Mouse (Mus musculus): ENCODE results near the gene Nkx2-2. TPM values are rescaled to one million over a fixed set of nuclear protein-coding genes. Genes with fewer than 3 reads are reported as not detected.
A peak's percentile ranks its signal among the peaks of the same experiment; 100 is the strongest.

Gene Nkx2-2
- 8.5 and 8.7 TPM in 2 replicates for polyA plus RNA-seq (2015; fragmentation: Nextera tagmentation; extraction: Ambion mirVana)

DNA sequence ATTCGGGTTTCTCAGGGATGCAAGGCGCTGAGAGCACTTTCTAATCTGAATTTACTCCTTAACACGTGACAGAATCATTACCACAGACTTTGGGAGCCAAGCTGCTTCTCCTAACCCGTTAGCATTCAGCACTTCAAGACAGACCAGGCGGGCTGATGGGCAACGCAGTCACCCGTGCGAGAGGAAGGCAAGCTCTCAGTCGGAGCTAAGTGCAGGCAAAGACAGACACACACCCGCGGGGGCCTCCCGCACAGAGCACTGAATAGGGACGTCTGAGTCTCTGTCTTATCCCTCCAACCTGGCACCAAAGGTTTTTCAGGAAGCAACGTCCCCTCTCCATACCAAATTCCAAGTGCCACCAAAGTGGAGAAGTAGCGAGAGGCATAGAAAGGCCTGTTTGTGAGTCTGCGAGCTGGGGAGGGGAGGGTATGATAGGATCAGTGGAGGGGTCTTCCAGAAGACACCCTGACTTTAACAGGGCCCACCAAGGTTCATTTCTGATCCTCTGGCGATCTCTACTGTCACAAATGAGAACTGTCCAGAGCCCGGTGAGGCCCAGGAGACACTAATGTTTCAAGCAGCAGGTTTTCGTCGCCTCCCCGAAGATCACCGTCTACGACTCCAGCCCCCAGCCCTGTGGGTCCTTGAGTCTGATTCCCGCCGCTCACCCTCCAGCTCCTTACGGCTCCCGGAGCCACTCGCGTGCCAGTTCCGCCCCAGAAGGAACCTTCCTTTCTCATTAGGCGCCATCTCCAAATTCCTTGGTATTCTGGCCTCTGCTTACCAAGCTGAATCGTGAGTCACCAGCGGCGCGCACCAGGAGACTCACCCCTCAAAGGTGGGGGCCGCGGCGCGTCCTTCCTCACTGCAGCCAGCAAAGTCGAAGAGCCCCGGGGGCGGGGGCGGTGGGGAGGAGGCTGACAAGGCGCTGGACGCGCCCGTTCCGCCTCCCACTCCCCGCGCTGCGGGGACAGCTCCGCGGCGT lies at the start of gene Nkx2-2:
Nkx2-2 (minus strand) TSS at position 973 of the 985 bp plus-strand sequence.
- Histone ChIP-seq H3K4me2 (ENCODE audit: low read length) (peak within 1 kb of the TSS; percentile 66), H3K27me3 (ENCODE audit: control insufficient read depth, insufficient read depth, low read depth, low read length) (peaks cover 70% of the 10 kb centered on the region), H3K4me1 (ENCODE audit: control insufficient read depth, insufficient read depth, low read length) (peaks cover 15% of the 10 kb centered on the region), H3K9me3 (replicated peaks; ENCODE audit: control insufficient read depth, low read length, poor library complexity, severe bottlenecking) (no peaks in the 10 kb centered on the region), H3K9ac (ENCODE audit: low read depth, low read length) (peak within 1 kb of the TSS; percentile 56), H3K4me3 (ENCODE audit: low read depth, low read length) (peak within 1 kb of the TSS; percentile 40), H3K36me3 (ENCODE audit: control insufficient read depth, insufficient read depth, low read length) (no peaks in the 10 kb centered on the region), H3K27ac (ENCODE audit: low read length) (peak within 1 kb of the TSS; percentile 28; the same call in 1 of the 2 replicates)
- ATAC-seq: peak; percentile 23; the same call in 1 of the 2 replicates
- under 1% methylated on average over 54 of the region's 54 CpGs for WGBS

DNA sequence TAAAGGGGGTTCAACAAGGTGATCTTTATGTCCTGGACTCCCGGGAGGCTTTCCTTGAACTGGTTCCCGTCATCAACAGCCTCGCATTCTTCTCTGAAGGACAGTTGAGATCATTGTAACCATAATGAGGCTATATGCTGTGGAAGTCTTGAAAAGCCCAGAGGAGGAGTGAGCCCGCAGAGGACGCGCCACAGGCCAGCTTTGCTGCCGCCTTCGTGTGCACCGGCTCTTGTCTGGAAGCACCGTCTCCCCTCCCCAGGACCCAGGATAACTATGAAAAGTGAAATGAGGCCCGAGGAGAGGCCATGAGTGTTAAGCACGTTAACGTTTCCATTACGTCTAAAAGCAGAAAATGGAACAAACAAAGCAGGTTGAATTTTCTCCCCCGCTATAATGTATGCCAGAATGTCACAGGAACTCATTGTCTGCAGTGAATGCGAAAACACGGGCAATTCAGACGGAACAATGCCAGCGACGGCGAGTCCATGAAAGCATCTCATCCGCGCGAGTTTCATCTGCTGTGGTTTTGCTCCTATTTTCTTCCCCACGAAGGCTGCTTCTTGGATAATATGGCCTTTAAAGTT lies 41.8 kb upstream of the Nkx2-2 start:
- Histone ChIP-seq H3K9ac (ENCODE audit: low read depth, low read length) (no peak overlapping the region), H3K27ac (ENCODE audit: low read length) (no peak overlapping the region), H3K36me3 (ENCODE audit: control insufficient read depth, insufficient read depth, low read length) (no peaks in the 10 kb centered on the region), H3K4me2 (ENCODE audit: low read length) (peak overlapping the region; percentile 13), H3K4me3 (ENCODE audit: low read depth, low read length) (no peak overlapping the region), H3K9me3 (replicated peaks; ENCODE audit: control insufficient read depth, low read length, poor library complexity, severe bottlenecking) (no peaks in the 10 kb centered on the region), H3K4me1 (ENCODE audit: control insufficient read depth, insufficient read depth, low read length) (no peaks in the 10 kb centered on the region), H3K27me3 (ENCODE audit: control insufficient read depth, insufficient read depth, low read depth, low read length) (no peaks in the 10 kb centered on the region; the same call in 1 of the 2 replicates)
- no peak for ATAC-seq
- 23% methylated on average over 25 of the region's 25 CpGs for WGBS

DNA sequence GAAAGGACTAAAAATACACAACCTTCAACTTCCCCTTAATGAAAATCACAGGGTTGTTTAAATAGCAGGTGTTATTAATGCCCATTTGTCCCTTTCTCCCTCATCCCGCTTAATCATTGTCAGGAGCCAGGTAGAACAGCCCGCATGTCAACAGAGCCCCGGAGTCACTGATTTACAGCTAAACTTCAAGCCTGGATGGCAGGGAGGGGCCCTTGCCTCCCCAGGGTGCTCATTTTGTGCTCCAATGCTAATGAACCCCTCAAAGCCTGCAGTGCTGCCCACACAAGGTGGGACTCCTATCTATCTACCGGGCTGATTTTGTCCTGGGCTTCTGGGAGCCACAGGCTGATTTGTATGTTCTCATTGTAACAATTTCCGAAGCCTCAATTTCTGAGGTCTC lies 37.1 kb upstream of the Nkx2-2 start:
- Histone ChIP-seq H3K27ac (ENCODE audit: low read length) (no peak overlapping the region), H3K4me3 (ENCODE audit: low read depth, low read length) (no peak overlapping the region), H3K4me1 (ENCODE audit: control insufficient read depth, insufficient read depth, low read length) (no peaks in the 10 kb centered on the region), H3K9me3 (replicated peaks; ENCODE audit: control insufficient read depth, low read length, poor library complexity, severe bottlenecking) (no peaks in the 10 kb centered on the region), H3K9ac (ENCODE audit: low read depth, low read length) (no peak overlapping the region), H3K27me3 (ENCODE audit: control insufficient read depth, insufficient read depth, low read depth, low read length) (no peaks in the 10 kb centered on the region), H3K36me3 (ENCODE audit: control insufficient read depth, insufficient read depth, low read length) (no peaks in the 10 kb centered on the region), H3K4me2 (ENCODE audit: low read length) (no peak overlapping the region)
- WGBS: 79% methylated on average over 5 of the region's 5 CpGs
- ATAC-seq: no peak

DNA sequence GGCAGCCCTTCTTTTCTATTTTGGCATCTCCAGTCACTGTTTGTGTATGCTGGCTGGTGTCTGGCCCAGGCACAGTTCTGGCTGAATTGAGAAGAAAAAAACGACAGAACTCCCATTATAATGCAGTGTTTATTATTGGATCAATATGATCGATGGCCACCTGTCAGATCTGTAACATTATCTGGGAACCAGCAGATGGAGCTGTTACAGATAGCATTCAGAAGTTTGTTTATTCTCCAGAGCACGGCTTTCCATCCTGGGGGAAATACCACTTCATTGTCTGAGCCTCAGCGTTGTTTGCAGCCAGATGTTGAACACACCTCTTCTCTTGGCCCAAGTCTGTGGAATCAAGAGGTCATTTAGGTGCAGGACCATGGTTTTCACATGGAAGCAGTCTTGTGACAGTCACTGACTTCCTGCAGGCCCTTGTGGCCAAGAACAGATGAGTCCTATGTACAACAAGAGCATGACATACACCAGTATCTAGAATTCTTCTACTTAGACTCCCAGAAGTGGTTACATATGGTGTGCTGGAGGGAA lies 11.1 kb upstream of the Nkx2-2 start:
- 33% methylated on average over 4 of the region's 4 CpGs for WGBS
- Histone ChIP-seq H3K27me3 (ENCODE audit: control insufficient read depth, insufficient read depth, low read depth, low read length) (peaks cover 17% of the 10 kb centered on the region), H3K4me2 (ENCODE audit: low read length) (no peak overlapping the region), H3K36me3 (ENCODE audit: control insufficient read depth, insufficient read depth, low read length) (no peaks in the 10 kb centered on the region), H3K27ac (ENCODE audit: low read length) (no peak overlapping the region), H3K4me3 (ENCODE audit: low read depth, low read length) (no peak overlapping the region), H3K9ac (ENCODE audit: low read depth, low read length) (no peak overlapping the region), H3K9me3 (replicated peaks; ENCODE audit: control insufficient read depth, low read length, poor library complexity, severe bottlenecking) (no peaks in the 10 kb centered on the region), H3K4me1 (ENCODE audit: control insufficient read depth, insufficient read depth, low read length) (no peaks in the 10 kb centered on the region)
- no peak for ATAC-seq

DNA sequence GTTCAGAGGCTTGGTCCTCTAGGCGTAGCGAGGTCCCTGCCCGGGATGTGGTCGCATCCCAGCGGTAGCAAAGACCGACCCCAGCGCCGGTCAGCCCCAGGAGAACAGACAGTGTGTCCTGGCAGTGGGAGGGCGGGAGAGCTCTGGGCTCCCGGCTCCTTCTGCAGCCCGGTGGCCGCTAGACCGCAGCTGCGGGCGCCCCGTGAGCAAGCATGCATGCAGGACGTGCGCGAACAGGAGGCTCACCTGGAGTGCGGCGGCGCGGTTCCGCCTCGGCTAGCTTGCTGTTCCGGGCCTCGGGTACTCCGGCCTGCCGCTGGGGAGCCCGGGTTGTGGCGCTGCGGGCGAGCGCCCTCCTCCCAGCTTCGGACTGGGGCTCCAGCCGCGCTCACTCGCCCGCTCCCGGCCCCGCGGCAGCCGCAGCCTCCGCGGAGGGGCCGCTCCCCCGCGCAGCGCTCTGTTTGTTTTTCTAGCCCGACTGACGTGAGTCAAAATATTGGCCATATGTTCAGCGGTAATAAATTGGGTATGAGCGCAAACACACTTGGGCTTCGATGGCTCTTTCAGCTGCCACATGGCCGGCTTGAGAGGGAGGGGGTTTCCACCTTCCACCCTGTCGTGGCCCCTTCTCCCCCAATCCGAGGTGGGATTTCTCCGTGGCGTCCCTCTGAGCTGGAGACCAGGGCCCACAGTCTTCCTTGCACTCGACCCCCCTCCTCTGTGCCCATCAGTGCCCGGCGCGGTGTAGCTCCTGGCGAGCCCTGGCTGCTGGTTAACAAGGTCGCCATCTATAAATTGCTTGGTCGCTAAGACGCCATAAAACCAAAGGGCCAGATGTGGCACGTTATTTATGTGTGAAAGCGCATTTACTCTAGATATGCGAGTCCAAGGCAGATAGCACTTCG lies 920 bp upstream of the Nkx2-2 start:
- Histone ChIP-seq H3K36me3 (ENCODE audit: control insufficient read depth, insufficient read depth, low read length) (no peaks in the 10 kb centered on the region), H3K4me1 (ENCODE audit: control insufficient read depth, insufficient read depth, low read length) (peaks cover 15% of the 10 kb centered on the region), H3K4me3 (ENCODE audit: low read depth, low read length) (peak overlapping the region; percentile 40), H3K9ac (ENCODE audit: low read depth, low read length) (peak overlapping the region; percentile 56), H3K4me2 (ENCODE audit: low read length) (peak overlapping the region; percentile 66), H3K9me3 (replicated peaks; ENCODE audit: control insufficient read depth, low read length, poor library complexity, severe bottlenecking) (no peaks in the 10 kb centered on the region), H3K27ac (ENCODE audit: low read length) (peak overlapping the region; percentile 28; the same call in 1 of the 2 replicates), H3K27me3 (ENCODE audit: control insufficient read depth, insufficient read depth, low read depth, low read length) (peaks cover 70% of the 10 kb centered on the region)
- under 1% methylated on average over 69 of the region's 71 CpGs for WGBS
- peak; percentile 46 for ATAC-seq

DNA sequence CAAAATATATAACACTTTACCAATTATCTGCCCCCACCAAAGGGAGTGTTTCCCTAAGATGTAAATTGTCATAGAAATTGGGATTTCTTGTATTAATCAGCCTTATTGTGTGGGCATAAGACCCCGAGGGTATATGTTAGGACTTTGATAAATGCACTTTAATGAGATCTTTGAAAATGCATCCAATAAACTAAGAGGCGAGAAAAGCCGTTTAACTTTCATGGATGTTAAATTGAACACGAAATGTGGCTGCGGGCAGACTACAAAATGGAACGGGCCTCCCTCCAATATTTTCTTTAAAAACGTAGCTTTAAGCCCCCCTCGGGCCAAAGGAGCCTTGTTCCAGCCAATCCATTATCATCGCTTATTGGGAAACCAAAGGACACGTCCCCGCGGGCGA lies 1.3 kb downstream of the Nkx2-2 start:
- Histone ChIP-seq H3K4me1 (ENCODE audit: control insufficient read depth, insufficient read depth, low read length) (peaks cover 15% of the 10 kb centered on the region), H3K9me3 (replicated peaks; ENCODE audit: control insufficient read depth, low read length, poor library complexity, severe bottlenecking) (no peaks in the 10 kb centered on the region), H3K27ac (ENCODE audit: low read length) (no peak overlapping the region), H3K36me3 (ENCODE audit: control insufficient read depth, insufficient read depth, low read length) (no peaks in the 10 kb centered on the region), H3K9ac (ENCODE audit: low read depth, low read length) (no peak overlapping the region), H3K4me2 (ENCODE audit: low read length) (no peak overlapping the region), H3K4me3 (ENCODE audit: low read depth, low read length) (peak overlapping the region; percentile 40; the same call in 1 of the 2 replicates), H3K27me3 (ENCODE audit: control insufficient read depth, insufficient read depth, low read depth, low read length) (peaks cover 66% of the 10 kb centered on the region)
- WGBS: 2% methylated on average over 13 of the region's 13 CpGs
- ATAC-seq: no peak

DNA sequence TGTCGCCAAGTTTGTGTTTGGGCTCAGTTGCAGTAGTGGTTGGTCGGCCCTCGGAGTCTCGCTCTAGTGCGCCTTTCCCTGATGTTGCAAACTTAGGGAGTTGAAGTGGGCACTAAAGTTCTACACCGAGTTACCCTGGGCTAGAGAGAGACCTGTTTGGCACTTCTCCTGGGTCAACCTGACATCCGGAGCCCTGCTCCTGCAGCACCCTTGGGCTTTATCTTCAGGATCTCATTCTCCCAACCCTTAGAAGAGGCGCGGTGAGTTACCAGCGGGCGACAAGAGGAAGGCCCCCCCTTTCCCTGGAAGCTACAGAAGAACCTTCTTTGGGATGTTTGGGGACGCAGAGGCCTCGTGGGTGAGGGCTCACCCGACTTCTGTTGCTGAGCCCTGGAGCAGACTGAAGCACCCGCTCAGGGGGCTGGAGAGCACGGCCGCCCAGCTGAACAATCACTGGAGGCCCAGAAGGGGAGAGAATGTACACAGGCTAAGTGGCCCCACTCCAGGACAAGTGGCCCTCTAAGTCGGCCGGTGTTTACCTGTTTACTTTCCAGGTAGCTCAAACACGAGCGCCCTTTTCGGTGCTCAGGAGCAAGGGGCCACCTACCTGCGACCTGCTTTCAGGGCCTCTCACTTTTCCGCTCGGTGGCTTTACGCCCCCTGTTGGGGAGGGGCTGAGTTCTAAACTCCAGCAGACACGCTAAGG lies 3.6 kb downstream of the Nkx2-2 start:
- H3K4me1 ChIP-seq (ENCODE audit: control insufficient read depth, insufficient read depth, low read length): peaks cover 15% of the 10 kb centered on the region
- no peak overlapping the region for H3K9ac ChIP-seq (ENCODE audit: low read depth, low read length)
- peak overlapping the region; percentile 29; the same call in 1 of the 2 replicates for H3K27ac ChIP-seq (ENCODE audit: low read length)
- peak overlapping the region; percentile 34 for H3K4me2 ChIP-seq (ENCODE audit: low read length)
- no peaks in the 10 kb centered on the region for H3K36me3 ChIP-seq (ENCODE audit: control insufficient read depth, insufficient read depth, low read length)
- WGBS: 3% methylated on average over 27 of the region's 27 CpGs
- H3K9me3 ChIP-seq (replicated peaks; ENCODE audit: control insufficient read depth, low read length, poor library complexity, severe bottlenecking): no peaks in the 10 kb centered on the region
- ATAC-seq: no peak
- H3K4me3 ChIP-seq (ENCODE audit: low read depth, low read length): no peak overlapping the region
- peaks cover 64% of the 10 kb centered on the region for H3K27me3 ChIP-seq (ENCODE audit: control insufficient read depth, insufficient read depth, low read depth, low read length)
